Mouse (Mus musculus) kidney, postnatal 25 days (tissue): Measurements from ENCODE around the gene Rabgap1.

Source experiments
- DNase-seq, 2 experiments: peaks; one replicate each; pipeline ENCODE4 v3.0.0; 2021; ENCODE audit warnings: mixed read lengths in 2 of 2

Gene Rabgap1

GRCm38 (mm10) chr2:37442611-37443591 is at the start of gene Rabgap1, which contains the start of the genes Zbtb26 and Zbtb6:
Gene Rabgap1, plus strand, starts transcription at chr2:37443279.
Gene Zbtb26, minus strand, starts transcription at chr2:37443135.
Gene Zbtb6, minus strand, starts transcription at chr2:37443171.
- peak; percentile 97 to 98 for DNase-seq

- no peak for DNase-seq
Measured at GRCm38 (mm10) chr2:37395539-37395938, 47.5 kb upstream of the Rabgap1 start.

DNA sequence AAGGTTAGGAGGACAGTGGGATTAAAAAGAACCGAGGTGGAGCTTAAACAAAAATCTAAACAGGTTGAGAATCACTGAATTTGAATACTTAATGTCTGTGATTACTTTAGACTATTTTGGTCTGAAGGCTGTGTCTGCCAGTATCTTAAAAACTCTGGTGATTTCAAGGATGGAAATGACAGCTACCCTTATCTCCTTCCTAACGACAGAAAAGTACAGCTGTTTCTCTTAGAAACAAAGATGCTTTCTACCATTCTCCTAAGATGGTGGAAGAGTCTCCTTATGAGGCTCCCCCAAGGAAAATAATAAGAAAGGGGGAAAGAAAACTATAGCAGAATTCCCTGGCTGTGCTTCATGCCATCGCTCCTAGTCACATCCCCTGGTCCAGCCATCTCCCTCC is 21.2 kb upstream of the Rabgap1 start:
- no peak for DNase-seq

DNA sequence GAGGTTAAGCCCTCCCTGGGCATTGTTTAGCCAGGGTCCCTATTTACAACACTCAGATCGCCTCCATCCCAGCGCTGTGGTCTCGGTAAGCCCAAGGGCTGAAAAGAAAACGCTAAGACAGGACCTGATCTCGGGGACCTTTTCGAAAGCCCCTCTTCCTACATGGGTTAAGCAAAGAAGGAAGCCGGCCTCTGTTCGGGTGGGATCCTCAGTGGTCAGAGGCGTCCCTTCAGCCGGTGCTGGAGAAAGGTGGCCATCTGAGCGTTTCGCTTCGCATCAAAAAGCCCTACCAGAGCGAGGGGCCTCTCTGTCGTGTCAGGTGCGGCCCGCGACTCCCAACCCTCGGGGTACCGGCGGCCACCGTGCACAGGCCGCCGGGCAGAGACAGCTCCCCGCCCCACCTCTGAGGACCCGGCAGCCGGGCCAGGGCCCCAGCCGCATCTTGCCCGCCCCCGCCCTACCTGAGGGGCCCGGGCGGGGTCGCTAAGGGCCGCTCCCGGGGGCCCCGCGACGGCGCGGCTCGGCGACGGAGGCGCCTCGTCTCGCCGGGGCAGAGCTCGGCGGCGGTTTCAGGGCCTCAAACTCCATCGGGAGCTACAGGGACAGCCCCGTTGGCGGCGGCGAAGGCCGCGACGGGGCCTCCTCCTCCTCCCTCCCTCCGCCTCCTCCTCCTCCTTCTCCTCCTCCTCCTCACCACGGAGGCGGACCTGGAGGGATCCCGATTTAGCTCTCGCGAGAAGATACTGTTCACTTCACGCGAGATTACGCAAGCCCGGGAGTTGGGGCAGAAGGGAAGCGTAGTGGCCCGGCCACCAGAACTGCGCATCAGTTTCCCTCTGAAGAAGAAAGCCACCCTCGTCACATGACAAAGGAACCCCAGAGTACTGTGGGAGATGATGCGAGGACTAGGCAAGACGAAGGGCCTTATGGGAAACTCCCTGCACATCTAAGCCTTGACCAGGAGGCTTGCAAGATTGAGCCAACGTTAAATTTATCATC is 20.5 kb upstream of the Rabgap1 start, which contains the start of gene Rc3h2:
Gene Rc3h2 (minus strand): TSS at position 598 of the 999 bp plus-strand sequence.
- peak; percentile 93 to 97 for DNase-seq

DNA sequence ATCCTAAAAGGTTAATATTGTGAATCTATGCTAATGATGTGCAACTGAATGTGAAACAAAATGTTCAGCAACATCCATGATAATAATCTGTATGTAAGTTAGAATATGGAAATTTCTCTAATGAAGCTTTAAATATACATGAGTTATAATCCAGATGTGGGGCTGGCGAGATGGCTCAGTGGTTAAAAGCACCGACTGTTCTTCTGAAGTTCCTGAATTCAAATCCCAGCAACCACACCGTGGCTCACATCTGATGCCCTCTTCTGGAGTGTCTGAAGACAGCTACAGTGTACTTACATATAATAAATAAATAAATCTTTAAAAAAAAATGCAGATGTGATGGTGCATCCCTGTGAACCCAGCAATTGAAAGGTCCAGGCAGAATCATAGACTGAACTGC is 19.4 kb upstream of the Rabgap1 start:
- no peak for DNase-seq

GRCm38 (mm10) chr2:37430593-37431464 is 12.2 kb upstream of the Rabgap1 start:
- DNase-seq, result peak; percentile 88 to 93

- DNase-seq, result no peak
Measured at GRCm38 (mm10) chr2:37431609-37432008, 11.5 kb upstream of the Rabgap1 start.

- peak; percentile 94 to 97 for DNase-seq
Measured at GRCm38 (mm10) chr2:37451667-37452375, 8.7 kb downstream of the Rabgap1 start.

DNA sequence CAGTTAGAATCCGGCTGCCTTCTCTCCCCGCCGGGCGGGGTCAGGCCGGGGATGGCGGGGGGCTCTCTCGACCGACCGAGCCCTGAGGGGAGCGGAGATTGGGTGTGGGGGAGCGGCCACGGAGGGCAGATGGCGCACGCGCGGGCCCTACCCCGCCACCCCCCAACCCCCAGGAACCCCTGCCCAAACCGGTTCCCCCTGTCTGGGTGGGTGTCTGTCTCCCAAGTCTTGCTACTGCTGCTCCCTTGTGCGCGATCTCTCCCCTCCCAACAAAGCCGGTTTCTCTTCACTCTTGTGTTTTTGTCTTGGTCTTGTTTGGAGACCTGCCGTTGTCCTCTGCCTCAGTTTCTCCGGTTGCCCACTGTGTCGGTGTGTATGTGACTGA is 9.3 kb downstream of the Rabgap1 start:
- DNase-seq, result peak in 1 of 2 experiments; percentile 6

GRCm38 (mm10) chr2:37460707-37461106 is 17.6 kb downstream of the Rabgap1 start:
- DNase-seq, result no peak

- no peak for DNase-seq
Measured at GRCm38 (mm10) chr2:37466266-37466665, 23.2 kb downstream of the Rabgap1 start.

GRCm38 (mm10) chr2:37479559-37479958 is 36.5 kb downstream of the Rabgap1 start:
- DNase-seq, result no peak

DNA sequence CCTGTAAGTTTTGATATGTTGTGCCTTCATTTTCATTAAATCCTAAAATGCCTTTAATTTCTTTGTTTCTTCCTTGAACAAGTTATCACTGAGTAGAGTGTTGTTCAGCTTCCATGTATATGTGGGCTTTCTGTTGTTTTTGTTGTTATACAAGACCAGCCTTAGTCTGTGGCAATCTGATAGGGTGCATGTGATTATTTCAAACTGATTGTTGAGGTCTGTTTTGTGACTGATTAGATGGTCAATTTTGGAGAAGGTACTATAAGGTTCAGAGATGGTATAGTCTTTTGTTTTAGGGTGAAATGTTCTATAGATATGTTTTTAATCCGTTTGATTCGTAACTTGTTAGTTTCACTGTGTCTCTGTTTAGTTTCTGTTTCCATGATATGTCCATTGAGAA is 37.0 kb downstream of the Rabgap1 start:
- DNase-seq, result no peak

- DNase-seq, result no peak
Measured at GRCm38 (mm10) chr2:37484165-37484564, 41.1 kb downstream of the Rabgap1 start.

- DNase-seq, result peak in 1 of 2 experiments; percentile 48
Measured at GRCm38 (mm10) chr2:37485370-37485769, 42.3 kb downstream of the Rabgap1 start.

GRCm38 (mm10) chr2:37486408-37486807 is 43.3 kb downstream of the Rabgap1 start:
- DNase-seq, result no peak

GRCm38 (mm10) chr2:37488956-37489355 is 45.9 kb downstream of the Rabgap1 start:
- no peak for DNase-seq

- no peak for DNase-seq
Measured at GRCm38 (mm10) chr2:37497321-37497720, 54.2 kb downstream of the Rabgap1 start.

- peak in 1 of 2 experiments; percentile 6 for DNase-seq
Measured at GRCm38 (mm10) chr2:37505856-37506255, 62.8 kb downstream of the Rabgap1 start.

DNA sequence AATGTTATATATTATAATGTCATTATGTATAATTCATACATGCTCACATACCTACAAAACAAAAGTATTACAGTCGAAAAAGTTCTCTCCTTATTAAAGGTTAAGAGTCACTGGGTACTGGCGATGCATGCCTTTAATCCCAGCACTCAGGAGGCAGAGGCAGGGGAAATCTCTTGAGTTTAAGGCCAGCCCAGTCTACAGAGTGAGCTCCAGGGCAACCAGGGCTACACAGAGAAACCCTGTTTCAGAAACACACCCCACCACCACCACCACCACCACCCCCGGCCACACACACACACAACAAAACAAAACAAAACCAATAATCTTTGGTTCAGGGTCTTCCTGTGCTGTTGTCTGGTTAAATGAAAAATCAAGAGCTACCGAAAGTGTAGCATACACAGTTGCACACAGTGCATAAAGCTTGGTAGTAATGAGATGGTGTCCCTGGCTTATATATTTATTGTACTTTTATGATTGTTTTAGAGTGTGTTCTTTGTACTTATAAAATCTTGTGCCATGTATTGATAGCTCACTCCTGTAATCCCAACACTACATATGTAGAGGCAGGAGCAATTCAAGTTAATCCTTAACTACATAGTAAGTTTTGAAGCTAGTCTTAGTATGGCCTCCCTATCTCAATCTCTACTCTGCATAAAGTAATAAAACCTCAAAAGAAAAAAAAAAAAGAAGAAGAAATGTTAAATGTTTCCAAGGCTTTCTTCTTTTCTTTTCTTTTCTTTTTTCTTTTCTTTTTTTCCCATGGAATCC is 68.2 kb downstream of the Rabgap1 start:
- DNase-seq, result no peak
